Mouse (Mus musculus): ENCODE measurements at regions not wholly inside any gene's neighbourhood (a gene's known extent, or its start where the extent isn't known, plus 50 kb on each side); places are given as distances from the start of the nearest gene placed in this dataset.

GRCm38 (mm10) chr16:39159725-39160124 is 267.3 kb downstream of the Igsf11 start:
- TF ChIP-seq POLR2A (IDR thresholded peaks at IDR 0.05; ENCODE audit: extremely low read depth, insufficient read depth, low read length) (no peak), CTCF (IDR thresholded peaks at IDR 0.05; ENCODE audit: low read depth, low read length) (no peak)
- H3K27ac ChIP-seq (replicated peaks; ENCODE audit: insufficient read depth, low read depth, low read length) = no peak overlapping the region
- no peaks in the 10 kb centered on the region for H3K79me2 ChIP-seq (ENCODE audit: control insufficient read depth, insufficient read depth, low read length)
- no peak overlapping the region for H3K9ac ChIP-seq (ENCODE audit: low read depth, low read length)
- no peak for DNase-seq (ENCODE audit: extremely low read depth, low read depth, low spot score)
- WGBS = 63% methylated on average over 7 of the region's 7 CpGs
- H3K4me1 ChIP-seq (ENCODE audit: control insufficient read depth, insufficient read depth, low read length) = no peaks in the 10 kb centered on the region
- H3K27me3 ChIP-seq (ENCODE audit: control insufficient read depth, insufficient read depth, low read length) = no peaks in the 10 kb centered on the region
- no peaks in the 10 kb centered on the region for H3K36me3 ChIP-seq (ENCODE audit: control insufficient read depth, insufficient read depth, low read length)
- no peak overlapping the region for H3K4me3 ChIP-seq (ENCODE audit: insufficient read depth, low read depth, low read length)

- no peak overlapping the region for H3K27ac ChIP-seq (replicated peaks; ENCODE audit: insufficient read depth, low read depth, low read length)
- no peak overlapping the region for H3K4me3 ChIP-seq (ENCODE audit: insufficient read depth, low read depth, low read length)
- H3K79me2 ChIP-seq (ENCODE audit: control insufficient read depth, insufficient read depth, low read length) = no peaks in the 10 kb centered on the region
- no peak overlapping the region for H3K9ac ChIP-seq (ENCODE audit: low read depth, low read length)
- DNase-seq (ENCODE audit: extremely low read depth, low read depth, low spot score) = no peak
- H3K36me3 ChIP-seq (ENCODE audit: control insufficient read depth, insufficient read depth, low read length) = no peaks in the 10 kb centered on the region
- no peak for TF ChIP-seq CTCF (IDR thresholded peaks at IDR 0.05; ENCODE audit: low read depth, low read length)
- TF ChIP-seq POLR2A (IDR thresholded peaks at IDR 0.05; ENCODE audit: extremely low read depth, insufficient read depth, low read length) = no peak
- no peaks in the 10 kb centered on the region for H3K4me1 ChIP-seq (ENCODE audit: control insufficient read depth, insufficient read depth, low read length)
- WGBS = 27% methylated on average over 1 of the region's 1 CpGs
- no peaks in the 10 kb centered on the region for H3K27me3 ChIP-seq (ENCODE audit: control insufficient read depth, insufficient read depth, low read length)
Measured at GRCm38 (mm10) chr16:39162684-39163083, 270.2 kb downstream of the Igsf11 start.

- WGBS = 78% methylated on average over 4 of the region's 4 CpGs
- H3K27ac ChIP-seq (replicated peaks; ENCODE audit: insufficient read depth, low read depth, low read length) = no peak overlapping the region
- no peaks in the 10 kb centered on the region for H3K4me1 ChIP-seq (ENCODE audit: control insufficient read depth, insufficient read depth, low read length)
- H3K4me3 ChIP-seq (ENCODE audit: insufficient read depth, low read depth, low read length) = no peak overlapping the region
- H3K36me3 ChIP-seq (ENCODE audit: control insufficient read depth, insufficient read depth, low read length) = no peaks in the 10 kb centered on the region
- H3K9ac ChIP-seq (ENCODE audit: low read depth, low read length) = no peak overlapping the region
- TF ChIP-seq CTCF (IDR thresholded peaks at IDR 0.05; ENCODE audit: low read depth, low read length) = no peak
- TF ChIP-seq POLR2A (IDR thresholded peaks at IDR 0.05; ENCODE audit: extremely low read depth, insufficient read depth, low read length) = no peak
- H3K27me3 ChIP-seq (ENCODE audit: control insufficient read depth, insufficient read depth, low read length) = no peaks in the 10 kb centered on the region
- no peak for DNase-seq (ENCODE audit: extremely low read depth, low read depth, low spot score)
- H3K79me2 ChIP-seq (ENCODE audit: control insufficient read depth, insufficient read depth, low read length) = no peaks in the 10 kb centered on the region
Measured at GRCm38 (mm10) chr16:39191861-39192260, 299.4 kb downstream of the Igsf11 start.

- H3K4me1 ChIP-seq (ENCODE audit: control insufficient read depth, insufficient read depth, low read length) = no peaks in the 10 kb centered on the region
- TF ChIP-seq CTCF (IDR thresholded peaks at IDR 0.05; ENCODE audit: low read depth, low read length) (no peak), POLR2A (IDR thresholded peaks at IDR 0.05; ENCODE audit: extremely low read depth, insufficient read depth, low read length) (no peak)
- no peak overlapping the region for H3K4me3 ChIP-seq (ENCODE audit: insufficient read depth, low read depth, low read length)
- WGBS = 79% methylated on average over 1 of the region's 1 CpGs
- DNase-seq (ENCODE audit: extremely low read depth, low read depth, low spot score) = no peak
- H3K27ac ChIP-seq (replicated peaks; ENCODE audit: insufficient read depth, low read depth, low read length) = no peak overlapping the region
- H3K79me2 ChIP-seq (ENCODE audit: control insufficient read depth, insufficient read depth, low read length) = no peaks in the 10 kb centered on the region
- no peak overlapping the region for H3K9ac ChIP-seq (ENCODE audit: low read depth, low read length)
- no peaks in the 10 kb centered on the region for H3K27me3 ChIP-seq (ENCODE audit: control insufficient read depth, insufficient read depth, low read length)
- H3K36me3 ChIP-seq (ENCODE audit: control insufficient read depth, insufficient read depth, low read length) = no peaks in the 10 kb centered on the region
Measured at GRCm38 (mm10) chr16:39195431-39195830, 303.0 kb downstream of the Igsf11 start.

GRCm38 (mm10) chr16:39196896-39197295 is 304.4 kb downstream of the Igsf11 start:
- 50% methylated on average over 2 of the region's 2 CpGs for WGBS
- Histone ChIP-seq H3K36me3 (ENCODE audit: control insufficient read depth, insufficient read depth, low read length) (no peaks in the 10 kb centered on the region), H3K27me3 (ENCODE audit: control insufficient read depth, insufficient read depth, low read length) (no peaks in the 10 kb centered on the region), H3K79me2 (ENCODE audit: control insufficient read depth, insufficient read depth, low read length) (no peaks in the 10 kb centered on the region), H3K4me1 (ENCODE audit: control insufficient read depth, insufficient read depth, low read length) (no peaks in the 10 kb centered on the region), H3K9ac (ENCODE audit: low read depth, low read length) (no peak overlapping the region), H3K4me3 (ENCODE audit: insufficient read depth, low read depth, low read length) (no peak overlapping the region), H3K27ac (replicated peaks; ENCODE audit: insufficient read depth, low read depth, low read length) (no peak overlapping the region)
- DNase-seq (ENCODE audit: extremely low read depth, low read depth, low spot score) = peak; percentile 13
- no peak for TF ChIP-seq CTCF (IDR thresholded peaks at IDR 0.05; ENCODE audit: low read depth, low read length)
- no peak for TF ChIP-seq POLR2A (IDR thresholded peaks at IDR 0.05; ENCODE audit: extremely low read depth, insufficient read depth, low read length)

- H3K4me1 ChIP-seq (ENCODE audit: control insufficient read depth, insufficient read depth, low read length) = no peaks in the 10 kb centered on the region
Measured at GRCm38 (mm10) chr16:39223551-39223950, 331.1 kb downstream of the Igsf11 start.

More at GRCm38 (mm10) chr16:39223551-39223950, 331.1 kb downstream of the Igsf11 start:
- Histone ChIP-seq H3K27me3 (ENCODE audit: control insufficient read depth, insufficient read depth, low read length) (no peaks in the 10 kb centered on the region), H3K9ac (ENCODE audit: low read depth, low read length) (no peak overlapping the region), H3K4me3 (ENCODE audit: insufficient read depth, low read depth, low read length) (no peak overlapping the region), H3K79me2 (ENCODE audit: control insufficient read depth, insufficient read depth, low read length) (no peaks in the 10 kb centered on the region), H3K36me3 (ENCODE audit: control insufficient read depth, insufficient read depth, low read length) (no peaks in the 10 kb centered on the region), H3K27ac (replicated peaks; ENCODE audit: insufficient read depth, low read depth, low read length) (no peak overlapping the region)
- 74% methylated on average over 8 of the region's 8 CpGs for WGBS
- TF ChIP-seq POLR2A (IDR thresholded peaks at IDR 0.05; ENCODE audit: extremely low read depth, insufficient read depth, low read length) = no peak
- no peak for TF ChIP-seq CTCF (IDR thresholded peaks at IDR 0.05; ENCODE audit: low read depth, low read length)
- no peak for DNase-seq (ENCODE audit: extremely low read depth, low read depth, low spot score)
